Mouse (Mus musculus) midbrain, embryonic 13.5 days (tissue): ENCODE results near the gene Cela1. TPM values are rescaled to one million over a fixed set of nuclear protein-coding genes. Genes with fewer than 3 reads are reported as not detected.

Experiments
- ATAC-seq: fragments of 200-750 bp; cut with Nextera tagmentation; 2 replicates; pipeline ENCODE4 v1.8.0; 2017; ENCODE audit warnings: mild to moderate bottlenecking, moderate TSS enrichment, moderate library complexity
- H3K27ac ChIP-seq: fragments of 300-500 bp; sonication (generic); 2 replicates; pipeline ENCODE4 v1.5.1; 2015; ENCODE audit warnings: inconsistent platforms, mild to moderate bottlenecking, moderate library complexity
- H3K27me3 ChIP-seq: fragments of 300-500 bp; sonication (generic); 2 replicates; pipeline ENCODE4 v1.6.1; 2015; ENCODE audit warnings: mild to moderate bottlenecking, inconsistent platforms
- H3K36me3 ChIP-seq: fragments of 300-500 bp; sonication (generic); 2 replicates; pipeline ENCODE4 v1.6.1; 2015; ENCODE audit warnings: mild to moderate bottlenecking, inconsistent platforms
- H3K4me1 ChIP-seq: fragments of 300-500 bp; sonication (generic); replicated peaks from 2 replicates; pipeline ENCODE4 v1.6.1; 2015; ENCODE audit warnings: inconsistent platforms
- H3K4me2 ChIP-seq: fragments of 300-500 bp; sonication (generic); replicated peaks from 2 replicates; pipeline ENCODE4 v1.6.1; 2015; ENCODE audit warnings: moderate library complexity, mild to moderate bottlenecking, inconsistent platforms
- H3K4me3 ChIP-seq: fragments of 300-500 bp; sonication (generic); replicated peaks from 2 replicates; pipeline ENCODE4 v1.5.1; 2015; ENCODE audit warnings: mild to moderate bottlenecking, inconsistent platforms
- H3K9ac ChIP-seq: fragments of 300-500 bp; sonication (generic); replicated peaks from 2 replicates; pipeline ENCODE4 v1.6.1; 2015; ENCODE audit warnings: mild to moderate bottlenecking, inconsistent platforms
- H3K9me3 ChIP-seq: fragments of 300-500 bp; sonication (generic); 2 replicates; pipeline ENCODE4 v1.6.1; 2016; ENCODE audit warnings: mild to moderate bottlenecking, inconsistent platforms
- WGBS: fragments of 180-500 bp; shearing (Covaris S2); methylation state at CpG from one replicate; pipeline ENCODE4 v1.1.7; 2015; 5-methylcytosine and 5-hydroxymethylcytosine counted together
- polyA plus RNA-seq: library from polyadenylated mRNA; unstranded; fragments of >200 nt; fragmentation: Nextera tagmentation; extraction: Ambion mirVana; gene quantifications from 2 replicates; pipeline ENCODE4 v1.2.1, GENCODE M21; 2015

Gene Cela1
- polyA plus RNA-seq, 1 experiment from 2014 or later, result 1.1 TPM

GRCm38 (mm10) chr15:100646161-100646560, 41.6 kb downstream of the Cela1 start:
- Histone ChIP-seq H3K9ac (no peak overlapping the region), H3K4me1 (no peaks in the 10 kb centered on the region), H3K4me2 (no peak overlapping the region), H3K9me3 (no peaks in the 10 kb centered on the region), H3K27me3 (no peaks in the 10 kb centered on the region), H3K27ac (no peak overlapping the region), H3K36me3 (no peaks in the 10 kb centered on the region), H3K4me3 (no peak overlapping the region)
- WGBS, result 84% methylated on average over 6 of the region's 6 CpGs
- ATAC-seq, result no peak

GRCm38 (mm10) chr15:100642451-100642850, 45.3 kb downstream of the Cela1 start:
- Histone ChIP-seq H3K36me3 (no peaks in the 10 kb centered on the region), H3K4me3 (no peak overlapping the region), H3K4me2 (no peak overlapping the region), H3K27me3 (peaks cover 18% of the 10 kb centered on the region), H3K4me1 (no peaks in the 10 kb centered on the region), H3K9ac (no peak overlapping the region), H3K27ac (no peak overlapping the region), H3K9me3 (no peaks in the 10 kb centered on the region)
- WGBS, result 93% methylated on average over 7 of the region's 7 CpGs
- no peak for ATAC-seq

GRCm38 (mm10) chr15:100641226-100641810, 46.4 kb downstream of the Cela1 start:
- no peak overlapping the region for H3K27ac ChIP-seq
- WGBS, result 76% methylated on average over 15 of the region's 16 CpGs

GRCm38 (mm10) chr15:100639972-100640750, 47.6 kb downstream of the Cela1 start:
- Histone ChIP-seq H3K4me2 (no peak overlapping the region), H3K9me3 (no peaks in the 10 kb centered on the region), H3K27ac (no peak overlapping the region), H3K4me3 (no peak overlapping the region), H3K9ac (no peak overlapping the region), H3K36me3 (no peaks in the 10 kb centered on the region), H3K4me1 (peaks cover 14% of the 10 kb centered on the region), H3K27me3 (peaks cover 41% of the 10 kb centered on the region)
- ATAC-seq, result no peak
- WGBS, result 76% methylated on average over 16 of the region's 16 CpGs

More at GRCm38 (mm10) chr15:100641226-100641810, 46.4 kb downstream of the Cela1 start:
- Histone ChIP-seq H3K4me1 (peaks cover 10% of the 10 kb centered on the region), H3K9me3 (no peaks in the 10 kb centered on the region), H3K4me3 (no peak overlapping the region), H3K4me2 (no peak overlapping the region), H3K9ac (no peak overlapping the region), H3K36me3 (no peaks in the 10 kb centered on the region), H3K27me3 (peaks cover 30% of the 10 kb centered on the region)
- no peak for ATAC-seq

GRCm38 (mm10) chr15:100637661-100638060, 50.1 kb downstream of the Cela1 start:
- H3K4me2 ChIP-seq, result no peak overlapping the region
- no peak overlapping the region for H3K4me3 ChIP-seq
- ATAC-seq, result no peak
- WGBS, result 16% methylated on average over 6 of the region's 6 CpGs
- H3K9me3 ChIP-seq, result no peaks in the 10 kb centered on the region
- no peak overlapping the region for H3K9ac ChIP-seq
- no peak overlapping the region for H3K27ac ChIP-seq
- no peaks in the 10 kb centered on the region for H3K36me3 ChIP-seq
- peaks cover 61% of the 10 kb centered on the region for H3K27me3 ChIP-seq
- H3K4me1 ChIP-seq, result peaks cover 14% of the 10 kb centered on the region

GRCm38 (mm10) chr15:100636700-100637501, 50.8 kb downstream of the Cela1 start, which contains the start of gene Smagp:
TSS of gene Smagp (minus strand) at chr15:100636940.
- under 1% methylated on average over 59 of the region's 77 CpGs for WGBS
- Histone ChIP-seq H3K9ac (peak within 1 kb of the TSS; percentile 49; the same call in 1 of the 2 replicates), H3K27ac (no peak within 1 kb of the TSS), H3K27me3 (peaks cover 65% of the 10 kb centered on the region), H3K36me3 (no peaks in the 10 kb centered on the region), H3K9me3 (no peaks in the 10 kb centered on the region), H3K4me1 (peaks cover 14% of the 10 kb centered on the region), H3K4me2 (peak within 1 kb of the TSS; percentile 78), H3K4me3 (peak within 1 kb of the TSS; percentile 47)
- no peak for ATAC-seq

GRCm38 (mm10) chr15:100635851-100636645, 51.7 kb downstream of the Cela1 start:
- Histone ChIP-seq H3K27me3 (peaks cover 71% of the 10 kb centered on the region), H3K27ac (no peak overlapping the region), H3K36me3 (no peaks in the 10 kb centered on the region), H3K9me3 (no peaks in the 10 kb centered on the region), H3K9ac (peak overlapping the region; percentile 49; the same call in 1 of the 2 replicates), H3K4me3 (peak overlapping the region; percentile 47), H3K4me2 (peak overlapping the region; percentile 78), H3K4me1 (peaks cover 14% of the 10 kb centered on the region)
- WGBS, result 3% methylated on average over 38 of the region's 38 CpGs
- no peak for ATAC-seq

GRCm38 (mm10) chr15:100635239-100635638, 52.5 kb downstream of the Cela1 start:
- Histone ChIP-seq H3K4me1 (peaks cover 14% of the 10 kb centered on the region), H3K36me3 (no peaks in the 10 kb centered on the region), H3K27me3 (peaks cover 71% of the 10 kb centered on the region), H3K27ac (no peak overlapping the region), H3K4me2 (no peak overlapping the region), H3K9me3 (no peaks in the 10 kb centered on the region), H3K9ac (no peak overlapping the region), H3K4me3 (no peak overlapping the region)
- 13% methylated on average over 9 of the region's 9 CpGs for WGBS
- no peak for ATAC-seq

- no peak overlapping the region for H3K9ac ChIP-seq
- no peak overlapping the region for H3K4me2 ChIP-seq
- H3K27ac ChIP-seq, result no peak overlapping the region
- WGBS, result 85% methylated on average over 10 of the region's 10 CpGs
- H3K9me3 ChIP-seq, result no peaks in the 10 kb centered on the region
- ATAC-seq, result no peak
- H3K27me3 ChIP-seq, result peaks cover 61% of the 10 kb centered on the region
- H3K4me3 ChIP-seq, result no peak overlapping the region
- peaks cover 15% of the 10 kb centered on the region for H3K4me1 ChIP-seq
- no peaks in the 10 kb centered on the region for H3K36me3 ChIP-seq
These were observed 54.4 kb downstream of the Cela1 start for GRCm38 (mm10) chr15:100633341-100633740.

GRCm38 (mm10) chr15:100632323-100632722, 55.4 kb downstream of the Cela1 start:
- no peaks in the 10 kb centered on the region for H3K36me3 ChIP-seq
- H3K4me1 ChIP-seq, result peaks cover 23% of the 10 kb centered on the region
- 91% methylated on average over 5 of the region's 5 CpGs for WGBS
- no peak overlapping the region for H3K4me3 ChIP-seq
- H3K27me3 ChIP-seq, result peaks cover 51% of the 10 kb centered on the region
- H3K9me3 ChIP-seq, result no peaks in the 10 kb centered on the region
- no peak overlapping the region for H3K9ac ChIP-seq
- no peak overlapping the region for H3K27ac ChIP-seq
- H3K4me2 ChIP-seq, result no peak overlapping the region
- no peak for ATAC-seq

GRCm38 (mm10) chr15:100631454-100632170, 56.1 kb downstream of the Cela1 start:
- Histone ChIP-seq H3K4me2 (no peak overlapping the region), H3K27me3 (peaks cover 44% of the 10 kb centered on the region), H3K27ac (no peak overlapping the region), H3K9me3 (no peaks in the 10 kb centered on the region), H3K9ac (no peak overlapping the region), H3K36me3 (no peaks in the 10 kb centered on the region), H3K4me1 (peaks cover 15% of the 10 kb centered on the region), H3K4me3 (no peak overlapping the region)
- no peak for ATAC-seq
- 87% methylated on average over 12 of the region's 12 CpGs for WGBS
